Mouse (Mus musculus) embryonic fibroblast, embryonic 13.5 days (primary cell): ENCODE data around the gene Llgl2.

Experiments used
- CTCF ChIP-seq: IDR thresholded peaks from 2 replicates; pipeline ENCODE4 v1.5.1; 2011; ENCODE audit warnings: mild to moderate bottlenecking, control low read depth, low read length, moderate library complexity, borderline replicate concordance; ENCODE audit not compliant: insufficient read depth
- POLR2A ChIP-seq: IDR thresholded peaks from 2 replicates; pipeline ENCODE4 v1.6.1; 2011; ENCODE audit warnings: low read depth, mild to moderate bottlenecking, control low read depth, low read length, moderate library complexity

GRCm38 (mm10) chr11:115823774-115824740 lies at the start of gene Llgl2:
- peak; percentile 74 for TF ChIP-seq POLR2A
- TF ChIP-seq CTCF: no peak
